Mouse (Mus musculus) cerebral cortex, adult 2 months (tissue): ENCODE results near the gene Parp12.

ENCODE experiments used
- WGBS: fragments of 180-500 bp; shearing (Covaris S2); methylation state at CpG from one replicate; pipeline ENCODE4 v1.1.7; 2018; 5-methylcytosine and 5-hydroxymethylcytosine counted together

Gene Parp12

GRCm38 (mm10) chr6:39054878-39055508 lies 63.2 kb downstream of the Parp12 start:
- 63% methylated on average over 6 of the region's 6 CpGs for WGBS

- WGBS, result 74% methylated on average over 13 of the region's 13 CpGs
Observed at GRCm38 (mm10) chr6:39054206-39054864, 63.8 kb downstream of the Parp12 start.

GRCm38 (mm10) chr6:39052636-39053035 lies 65.5 kb downstream of the Parp12 start:
- WGBS, result 60% methylated on average over 4 of the region's 4 CpGs

- 65% methylated on average over 9 of the region's 9 CpGs for WGBS
Observed at GRCm38 (mm10) chr6:39051799-39052556, 66.2 kb downstream of the Parp12 start.

GRCm38 (mm10) chr6:39050836-39051235 lies 67.3 kb downstream of the Parp12 start:
- 54% methylated on average over 6 of the region's 6 CpGs for WGBS

GRCm38 (mm10) chr6:39049141-39049540 lies 69.0 kb downstream of the Parp12 start:
- WGBS, result 69% methylated on average over 5 of the region's 5 CpGs

- 44% methylated on average over 9 of the region's 9 CpGs for WGBS
Observed at GRCm38 (mm10) chr6:39040451-39040850, 77.7 kb downstream of the Parp12 start.
